Mouse (Mus musculus) lung, postnatal 14 days (tissue): ENCODE data around the gene Klk5.

ENCODE experiments used
- DNase-seq: peaks from one replicate; pipeline ENCODE4 v3.0.0; 2021

The Klk5 gene

DNA sequence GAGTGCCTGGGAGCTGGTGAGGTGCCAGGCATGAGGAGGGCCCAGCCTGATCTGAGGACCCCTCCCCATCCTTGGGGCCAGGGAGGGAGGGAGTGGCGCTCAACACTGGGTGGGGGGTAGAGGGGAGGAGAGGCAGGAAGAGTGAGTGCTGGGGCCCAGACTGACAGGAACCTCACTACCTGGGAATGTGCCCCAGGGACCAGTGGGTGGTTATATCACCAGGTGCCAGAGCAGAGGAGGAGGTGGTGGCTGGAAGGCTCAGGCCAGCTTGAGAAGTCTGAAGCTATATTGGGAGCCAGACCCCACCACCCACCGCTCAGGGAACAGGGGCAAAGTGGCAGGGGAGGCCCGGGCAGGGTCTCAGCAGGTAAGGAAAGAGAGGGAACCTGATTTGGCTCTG lies at the start of gene Klk5:
Klk5 (plus strand) TSS at position 271 of the 400 bp plus-strand sequence.
- DNase-seq: no peak

DNA sequence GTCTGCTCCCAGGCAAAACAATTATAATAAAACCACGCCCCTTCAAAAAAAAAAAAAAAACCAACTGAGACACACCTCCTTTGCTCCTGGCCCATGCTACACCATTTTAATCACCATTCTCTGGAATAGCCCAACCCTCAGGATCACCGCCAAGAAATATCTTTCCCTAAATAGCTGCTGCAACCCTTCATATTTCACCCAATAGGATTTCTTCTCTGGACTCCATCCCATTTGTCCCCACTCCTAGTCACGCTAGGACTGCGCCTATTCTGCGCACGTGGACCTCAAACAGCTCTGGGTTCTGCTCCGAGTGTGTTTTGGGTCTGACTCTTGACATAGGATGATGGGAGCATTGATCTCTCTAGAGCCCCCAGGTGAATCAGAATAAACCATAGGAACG lies 45.4 kb upstream of the Klk5 start:
- no peak for DNase-seq

DNA sequence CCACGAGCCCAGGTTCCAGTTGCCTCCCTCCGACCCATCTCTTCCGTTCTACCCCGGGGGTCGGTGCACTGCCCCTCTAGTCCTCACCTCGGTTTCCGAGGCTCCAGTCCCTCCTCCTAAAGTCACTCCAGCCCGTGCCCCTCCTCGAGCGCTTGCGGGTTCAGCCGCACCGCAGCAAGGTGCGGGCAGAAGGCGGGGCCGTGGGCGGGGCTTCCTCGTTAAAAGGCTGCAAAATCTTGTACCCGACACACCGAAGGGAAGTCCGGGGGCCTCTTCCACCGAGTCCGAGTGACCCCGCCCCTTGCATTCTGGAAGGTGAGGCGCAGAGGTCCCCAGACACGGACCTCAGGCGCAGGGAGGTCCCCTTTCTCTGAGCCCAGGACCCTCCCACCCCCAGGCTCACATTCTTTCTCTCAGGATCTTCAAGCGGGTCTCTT lies 44.4 kb upstream of the Klk5 start, which contains the start of gene Klk8:
Klk8 (plus strand) TSS at position 245 of the 437 bp plus-strand sequence.
- DNase-seq: peak; percentile 35

DNA sequence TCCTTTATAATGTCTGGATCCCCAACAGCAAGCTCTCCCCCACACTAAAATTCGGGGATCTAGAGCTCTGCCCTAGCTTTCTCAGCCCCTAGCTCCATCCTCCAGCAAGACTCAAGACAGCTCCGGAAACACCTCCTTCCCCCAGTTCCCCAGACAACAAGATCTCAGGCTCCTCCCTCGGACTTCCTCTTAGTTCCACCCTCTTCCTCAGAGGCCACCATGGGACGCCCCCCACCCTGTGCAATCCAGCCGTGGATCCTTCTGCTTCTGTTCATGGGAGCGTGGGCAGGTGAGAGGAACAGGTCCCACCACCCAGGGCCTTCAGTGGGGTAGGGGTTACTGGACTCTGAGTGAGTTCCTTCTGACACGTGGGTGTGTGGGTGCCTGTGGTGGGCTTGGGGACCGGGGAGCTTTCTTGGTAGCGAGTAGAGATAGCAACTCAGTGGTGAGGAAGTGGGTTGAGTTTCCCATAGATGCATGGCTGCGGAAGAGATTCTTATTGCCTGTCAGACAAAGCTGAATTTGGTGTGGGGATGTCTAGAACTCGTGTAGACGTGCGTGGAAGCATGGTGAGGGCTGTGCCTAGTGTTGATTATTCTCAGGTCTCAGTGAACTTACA lies 43.8 kb upstream of the Klk5 start:
- DNase-seq: peak; percentile 17

DNA sequence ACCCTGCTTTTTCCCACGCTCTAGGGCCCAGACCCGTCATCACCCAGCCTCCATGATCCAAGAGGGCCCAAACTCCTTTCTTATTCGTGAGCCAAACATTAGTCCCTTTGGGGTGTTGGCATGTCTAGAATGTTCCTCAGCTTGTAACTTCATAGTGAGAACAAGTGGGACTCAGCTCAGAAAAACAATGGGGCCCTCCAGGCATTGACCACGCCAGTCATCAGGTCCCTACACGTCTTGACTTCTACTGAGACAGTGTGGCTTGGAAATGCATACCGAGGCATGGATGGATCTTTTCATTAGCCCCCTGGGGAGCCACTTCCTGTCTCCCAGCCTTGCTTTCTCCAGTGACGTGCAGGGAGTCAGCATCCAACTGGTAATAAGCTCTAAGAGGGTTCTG lies 41.9 kb upstream of the Klk5 start:
- no peak for DNase-seq

DNA sequence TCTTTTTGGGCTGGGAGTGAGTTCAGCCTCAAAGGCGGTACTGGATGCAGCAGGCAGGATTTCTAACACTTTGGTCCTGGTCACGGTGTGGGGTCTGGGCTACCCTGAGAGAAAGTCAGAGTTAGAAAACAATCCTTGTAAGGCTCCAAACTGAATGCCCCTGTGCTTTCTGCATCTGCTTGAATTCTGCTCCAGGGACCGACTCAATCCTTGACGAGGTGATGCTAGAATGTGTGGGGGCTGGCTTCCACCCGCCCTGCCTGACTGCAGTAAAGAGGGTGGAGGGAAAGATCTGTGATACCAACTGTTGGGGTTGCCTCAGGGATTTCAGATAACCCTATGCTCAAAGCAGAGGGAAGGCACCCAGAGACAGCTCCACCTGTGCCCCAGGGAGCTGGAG lies 30.8 kb upstream of the Klk5 start, which contains the start of gene Klk7:
Klk7 (plus strand) TSS at position 301 of the 400 bp plus-strand sequence.
- no peak for DNase-seq

DNA sequence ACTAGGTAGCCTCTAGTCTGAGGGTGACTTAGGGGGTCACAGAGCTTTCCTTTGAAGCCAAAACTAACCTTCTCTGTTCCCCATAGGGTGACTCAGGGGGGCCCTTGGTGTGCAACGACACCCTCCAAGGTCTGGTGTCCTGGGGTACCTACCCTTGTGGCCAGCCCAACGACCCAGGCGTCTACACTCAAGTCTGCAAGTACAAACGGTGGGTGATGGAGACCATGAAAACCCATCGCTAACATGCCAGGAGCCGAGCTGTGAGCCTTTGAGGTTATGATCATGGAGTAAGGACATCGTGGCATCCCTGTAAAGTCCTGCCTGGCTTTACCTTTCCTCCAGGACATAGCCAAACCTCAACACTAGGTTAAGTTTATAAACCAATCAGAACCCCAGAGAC lies 26.6 kb upstream of the Klk5 start:
- DNase-seq: no peak

DNA sequence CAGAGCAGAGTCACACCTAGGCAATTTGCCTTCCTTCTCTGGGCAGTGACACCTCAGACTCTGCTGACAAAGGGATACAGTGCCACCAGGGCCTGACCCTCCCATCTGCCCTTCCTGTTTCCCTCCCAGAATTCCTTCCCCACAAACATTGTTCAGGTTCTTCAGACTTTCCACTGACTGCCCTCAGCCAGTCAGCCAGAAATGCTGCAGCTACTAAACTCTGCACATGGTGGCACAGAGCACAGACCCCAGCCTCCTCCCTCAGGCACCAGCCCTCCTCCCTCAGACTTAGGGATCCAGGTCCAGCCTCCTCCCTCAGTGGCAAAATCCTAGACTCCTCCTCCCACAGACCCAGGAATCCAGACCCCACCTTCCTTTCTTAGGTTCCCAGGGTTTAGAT lies 25.0 kb upstream of the Klk5 start:
- DNase-seq: no peak

DNA sequence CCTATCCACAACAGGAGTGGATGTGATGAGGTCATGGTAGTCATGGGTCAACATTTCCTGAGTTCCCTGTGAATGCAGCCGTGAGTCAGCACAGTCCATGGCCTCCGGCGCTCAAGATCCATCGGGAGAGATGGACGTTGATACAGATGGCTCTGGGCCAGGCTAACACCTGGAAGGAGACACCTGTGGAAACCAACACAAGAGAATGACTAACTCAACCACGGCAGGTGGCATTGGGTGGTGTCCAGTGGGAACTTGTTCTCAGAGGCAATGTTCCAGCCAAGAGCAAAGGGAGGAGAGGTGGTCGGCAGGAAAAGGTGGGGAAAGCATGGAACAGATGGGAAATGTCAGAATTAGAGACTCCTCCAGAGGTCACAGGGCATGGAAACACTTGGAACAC lies 20.2 kb upstream of the Klk5 start:
- DNase-seq: no peak

DNA sequence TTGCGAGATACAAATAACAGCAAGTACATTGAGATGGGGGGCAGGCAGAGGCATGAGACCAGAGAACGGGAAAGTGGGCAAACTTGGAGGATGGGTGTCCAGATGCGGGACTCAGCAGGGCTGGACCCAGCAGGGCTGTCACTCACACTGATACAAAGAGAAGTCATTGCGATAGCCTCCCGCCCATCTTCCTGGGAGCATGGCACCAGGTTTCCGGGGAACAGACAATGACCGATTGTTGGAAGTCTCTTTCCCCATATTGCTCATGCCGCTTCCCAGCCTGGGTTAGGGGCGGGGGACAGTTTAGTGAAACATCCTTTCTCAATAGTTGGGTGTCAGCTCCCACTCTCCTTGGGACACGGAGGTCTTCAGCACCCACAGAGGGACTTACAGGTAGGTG lies 17.6 kb upstream of the Klk5 start, which contains the start of gene Klk6:
Klk6 (plus strand) TSS at position 301 of the 400 bp plus-strand sequence.
- no peak for DNase-seq

DNA sequence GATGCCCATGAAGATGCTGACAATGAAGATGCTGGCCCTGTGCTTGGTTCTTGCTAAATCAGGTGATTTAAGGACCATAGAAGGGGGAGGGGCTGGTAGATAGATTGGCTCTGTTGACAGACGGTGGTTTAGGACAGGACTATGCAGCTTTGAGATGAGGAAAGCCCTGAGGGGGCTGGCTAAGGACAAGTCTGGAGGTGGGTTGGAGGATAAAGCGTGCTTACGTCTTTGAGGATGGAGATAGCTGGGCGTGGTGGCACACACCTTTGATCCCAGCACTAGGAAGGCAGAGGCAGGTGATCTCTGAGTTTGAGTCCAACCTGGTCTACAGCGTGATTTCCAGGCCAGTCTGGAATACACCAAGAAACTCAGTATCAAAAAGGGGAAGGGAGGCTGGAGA lies 15.7 kb upstream of the Klk5 start:
- DNase-seq: no peak

DNA sequence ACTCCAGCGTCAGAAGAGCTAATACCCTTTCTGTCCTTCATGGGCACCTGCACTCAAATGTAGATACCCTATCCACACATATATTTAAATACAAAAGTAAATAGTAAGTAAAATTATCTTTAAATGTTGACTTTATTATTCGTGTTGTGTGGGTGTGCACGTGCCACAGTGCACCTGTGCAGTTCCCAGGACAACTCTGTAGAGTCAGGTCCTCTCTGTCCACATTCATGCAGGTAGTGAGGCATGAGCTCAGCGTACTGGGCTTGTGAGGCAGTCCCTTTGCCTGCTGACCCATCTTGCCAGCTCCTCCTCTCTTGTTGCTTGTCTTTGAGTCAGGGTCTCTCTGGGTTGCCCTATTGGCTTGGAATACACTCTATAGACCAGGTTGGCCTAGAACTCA lies 14.1 kb upstream of the Klk5 start:
- no peak for DNase-seq

DNA sequence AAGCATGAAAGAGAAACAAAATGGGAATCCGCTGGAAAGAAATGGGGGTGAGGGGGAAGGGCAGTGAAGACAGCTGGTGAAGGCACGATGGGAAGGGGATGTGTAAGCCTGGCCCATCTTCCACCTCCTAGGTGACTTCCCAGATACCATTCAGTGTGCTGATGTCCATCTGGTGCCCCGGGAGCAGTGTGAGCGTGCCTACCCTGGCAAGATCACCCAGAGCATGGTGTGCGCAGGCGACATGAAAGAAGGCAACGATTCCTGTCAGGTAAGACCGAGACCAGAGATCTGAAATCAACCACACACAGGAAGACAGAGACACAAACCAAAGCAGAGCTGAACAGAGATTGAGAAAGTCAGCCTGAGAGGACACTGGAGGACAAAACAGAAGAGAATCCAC lies 12.8 kb upstream of the Klk5 start:
- no peak for DNase-seq

DNA sequence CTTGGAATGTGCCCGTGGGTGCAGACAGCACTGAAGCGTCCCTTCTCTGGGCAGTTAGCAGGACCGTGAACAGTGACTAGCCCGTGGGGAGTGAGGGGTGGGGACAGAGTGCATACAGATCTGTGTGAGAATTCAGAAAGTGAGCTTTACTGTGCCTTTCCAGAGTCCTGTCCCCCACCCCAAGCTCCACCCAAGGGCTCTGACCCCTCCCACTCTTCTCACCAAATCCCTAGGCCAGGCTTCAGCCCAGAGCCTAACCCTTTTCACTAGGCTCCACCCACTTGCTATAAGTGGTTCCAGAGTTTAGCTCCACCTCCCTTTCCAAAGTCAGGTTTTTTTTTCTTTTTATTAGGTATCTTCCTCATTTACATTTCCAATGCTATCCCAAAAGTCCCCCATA lies 2.0 kb downstream of the Klk5 start:
- DNase-seq: no peak

DNA sequence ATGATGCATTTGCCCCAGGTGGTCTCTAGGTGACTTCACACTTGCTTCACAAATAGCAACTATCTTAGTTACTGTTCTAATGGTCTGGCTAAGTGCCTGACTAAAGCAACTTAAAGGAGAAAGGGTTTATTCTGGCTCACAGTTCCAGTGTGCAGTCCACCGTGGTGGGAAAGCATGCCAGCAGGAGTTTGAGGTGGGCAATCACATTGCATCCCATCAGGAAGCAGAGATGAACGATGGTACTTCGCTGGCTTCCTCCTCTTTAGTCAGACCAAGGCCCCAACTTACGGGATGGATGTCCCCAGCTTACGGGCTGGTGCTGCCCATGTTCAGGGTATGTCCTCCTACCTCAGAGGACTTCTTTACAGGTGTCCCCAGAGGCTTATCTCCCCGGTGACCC lies 9.8 kb downstream of the Klk5 start:
- DNase-seq: no peak

DNA sequence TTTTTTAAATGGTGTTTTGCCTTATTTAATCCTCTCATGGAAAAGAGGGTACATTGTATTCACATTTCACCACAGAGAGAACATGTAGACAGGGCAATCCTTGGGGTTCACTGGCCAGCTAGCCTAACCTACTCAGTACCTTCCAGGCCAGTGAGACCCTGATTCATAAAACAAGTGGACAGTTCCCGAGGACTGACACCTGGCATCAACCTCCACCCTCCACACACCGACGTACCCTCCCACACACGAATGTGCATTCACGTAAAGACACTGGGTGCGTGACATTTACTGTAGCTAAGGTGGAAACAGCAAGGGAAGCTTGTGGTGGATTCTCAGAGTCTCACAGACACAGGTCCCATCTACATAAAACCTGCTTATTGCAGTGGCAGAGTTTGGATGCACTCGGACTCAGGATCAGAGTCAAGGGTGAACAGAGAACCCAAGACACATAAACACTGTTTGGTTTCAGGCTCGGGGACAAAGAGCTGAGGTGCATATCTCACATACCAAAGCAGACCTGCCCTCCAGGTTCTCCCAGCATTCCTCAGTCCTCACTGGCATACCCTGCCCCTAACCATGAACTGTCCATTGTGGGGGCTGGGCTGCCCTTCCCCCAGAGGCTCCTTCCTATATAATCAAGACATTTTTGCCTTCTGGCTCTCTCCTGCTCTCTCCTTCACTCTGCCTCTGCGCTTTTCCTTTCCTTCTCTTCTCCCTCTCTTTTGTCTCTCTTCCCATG lies 13.0 kb downstream of the Klk5 start:
- DNase-seq: no peak

DNA sequence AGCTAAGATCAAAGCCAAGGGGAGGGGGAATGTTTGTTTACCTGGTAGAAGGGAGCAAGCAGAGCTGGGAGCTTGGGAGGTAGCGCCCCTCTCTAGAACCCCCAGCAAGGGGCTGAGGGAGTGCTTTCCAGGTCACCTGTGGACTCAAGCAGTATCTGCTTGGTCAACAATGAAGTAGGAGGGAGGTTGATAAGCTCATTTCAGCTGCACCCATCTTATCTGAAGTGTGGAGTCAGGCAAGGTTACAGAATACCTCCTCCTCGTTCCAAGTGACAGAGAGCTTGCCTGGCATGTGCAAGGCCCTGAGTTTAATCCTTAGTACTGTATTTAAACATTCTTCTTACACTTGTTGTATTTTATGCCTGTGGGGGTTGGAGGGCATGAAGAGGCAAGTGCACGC lies 13.9 kb downstream of the Klk5 start:
- DNase-seq: no peak

DNA sequence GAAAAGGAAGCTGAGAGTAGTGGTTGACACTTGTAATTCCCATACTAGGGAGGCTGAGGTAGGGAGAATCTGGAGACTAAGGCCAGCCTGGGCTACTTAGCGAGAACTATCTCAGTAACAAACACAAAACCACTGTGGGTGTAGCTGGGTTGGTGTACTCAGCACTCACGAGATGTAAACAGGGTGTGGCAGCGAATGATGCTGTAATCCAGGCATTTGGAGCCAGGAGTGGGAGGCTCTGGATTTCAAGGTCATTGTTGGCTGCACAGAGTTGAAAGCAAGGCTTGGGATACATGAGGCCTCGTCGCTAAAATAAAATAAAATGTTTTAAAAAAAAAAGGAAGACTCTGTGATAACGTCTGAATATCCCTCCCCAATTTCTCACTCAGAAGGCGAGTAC lies 14.5 kb downstream of the Klk5 start:
- no peak for DNase-seq

DNA sequence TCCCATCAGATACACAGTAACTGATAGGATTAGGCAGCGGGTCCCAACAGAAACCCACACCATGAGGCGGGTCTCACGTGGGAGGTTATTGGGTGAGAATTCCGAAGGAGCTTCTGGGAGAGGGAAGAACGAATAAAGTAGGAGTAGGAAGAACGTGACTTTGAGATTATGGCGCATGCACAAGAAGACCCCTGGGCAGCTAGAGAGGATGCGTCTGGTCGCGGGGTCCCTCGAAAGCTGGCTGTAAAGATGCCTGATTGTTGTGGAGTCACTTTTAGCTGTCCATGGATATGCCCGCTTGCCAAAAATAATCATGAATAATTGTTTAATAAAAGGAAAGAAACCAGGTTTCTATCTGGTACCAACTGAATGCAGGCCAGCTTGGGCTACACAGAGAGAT lies 15.7 kb downstream of the Klk5 start:
- no peak for DNase-seq

DNA sequence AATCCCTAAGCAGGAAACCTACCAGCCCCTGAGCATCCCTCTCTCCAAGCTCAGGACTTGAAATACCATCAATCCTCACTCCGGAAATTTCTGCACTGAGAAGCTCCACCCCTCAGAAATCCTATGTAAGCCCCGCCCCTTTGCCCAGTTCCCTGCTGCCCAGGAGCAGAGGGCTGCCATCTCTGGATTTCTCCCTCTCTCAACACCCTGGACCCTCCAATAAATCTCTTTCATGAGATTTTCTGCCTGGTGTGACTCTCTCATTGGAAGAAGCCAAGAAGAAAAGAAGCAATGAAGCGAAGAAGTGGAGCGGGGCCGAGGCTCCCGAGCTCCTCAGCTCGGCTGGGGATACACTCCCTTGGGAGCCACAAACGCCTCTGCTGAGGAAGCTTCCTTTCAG lies 18.6 kb downstream of the Klk5 start:
- DNase-seq: no peak

DNA sequence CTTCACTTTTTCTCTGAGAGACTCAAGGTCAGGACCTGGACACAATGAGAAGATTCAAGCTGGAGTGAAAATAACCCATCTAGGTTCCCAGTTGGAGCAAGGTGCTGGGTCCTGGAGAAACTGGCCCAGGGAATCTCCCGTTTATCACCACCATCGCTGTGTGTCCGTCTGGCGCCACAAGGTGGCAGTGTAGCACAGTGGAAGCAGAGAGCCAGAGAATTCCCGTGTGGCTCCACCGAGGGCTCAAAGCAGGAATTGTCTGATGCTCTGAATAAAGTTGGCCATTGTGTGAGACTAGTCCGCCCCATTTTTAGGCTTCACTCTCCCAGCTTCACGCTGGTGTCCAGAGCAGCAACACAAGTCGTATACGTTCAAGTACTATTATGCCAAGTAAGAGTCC lies 31.5 kb downstream of the Klk5 start:
- peak; percentile 71 for DNase-seq

DNA sequence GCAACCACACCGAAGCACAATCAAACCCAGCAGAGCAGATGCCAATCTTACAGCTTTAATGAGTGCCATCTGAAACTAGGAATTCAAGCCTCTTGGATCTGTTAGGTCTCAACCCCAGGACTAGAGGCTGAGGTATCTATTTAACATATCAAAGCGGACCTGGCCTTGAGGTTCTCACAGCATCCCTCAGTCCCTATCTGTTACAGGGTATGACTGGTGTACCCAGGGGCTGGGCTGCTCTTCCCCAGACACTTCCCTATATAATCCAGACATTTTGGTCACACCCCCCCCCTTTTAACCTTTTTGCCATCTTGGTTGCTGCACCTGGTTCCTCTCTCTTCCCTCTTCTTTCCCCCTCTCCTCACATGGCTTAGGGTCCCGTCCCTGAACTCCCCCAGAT lies 31.9 kb downstream of the Klk5 start:
- DNase-seq: no peak

DNA sequence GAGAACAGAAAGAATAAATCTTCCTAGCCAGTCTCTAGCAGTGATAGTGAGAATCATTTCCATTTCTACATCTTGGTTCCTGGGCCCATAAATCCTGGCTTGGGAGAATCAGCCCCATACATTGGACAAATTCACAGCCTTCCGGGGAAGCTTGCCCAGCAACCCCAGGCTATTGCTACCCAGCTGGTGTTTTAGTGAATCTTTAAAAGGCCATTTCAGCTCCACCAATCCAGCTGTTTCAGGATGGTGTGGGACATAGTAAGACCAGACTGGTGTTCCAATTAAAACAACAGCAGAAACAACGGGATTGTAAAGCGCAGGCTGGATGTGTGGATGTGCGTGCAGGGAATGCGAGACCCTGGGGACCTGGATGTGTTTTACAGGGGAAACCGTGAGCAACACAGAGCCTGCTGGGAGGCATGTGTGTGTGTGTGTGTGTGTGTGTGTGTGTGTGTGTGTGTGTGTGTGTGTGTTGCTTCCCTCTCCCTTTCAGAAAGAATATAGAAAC lies 33.2 kb downstream of the Klk5 start:
- DNase-seq: no peak

DNA sequence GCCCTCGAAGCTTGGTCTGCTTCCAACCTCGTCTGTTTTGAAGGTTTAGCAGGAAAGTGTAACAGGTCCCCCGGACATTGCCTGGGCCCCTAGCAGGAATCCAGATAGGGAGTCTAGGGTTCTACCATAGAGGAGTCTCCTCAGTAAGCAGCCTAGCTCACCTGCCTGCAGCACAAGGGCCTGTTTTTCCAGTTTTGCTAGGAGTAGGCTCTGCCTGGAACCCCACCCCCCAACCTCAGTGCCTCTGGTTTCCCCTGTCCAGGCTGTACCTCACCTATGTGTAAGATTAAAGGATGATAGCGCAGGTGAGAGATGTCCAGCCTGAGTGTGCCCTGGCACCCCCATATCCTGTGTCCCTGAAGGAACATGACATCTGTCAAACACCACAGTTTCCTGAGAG lies 34.7 kb downstream of the Klk5 start:
- DNase-seq: no peak

DNA sequence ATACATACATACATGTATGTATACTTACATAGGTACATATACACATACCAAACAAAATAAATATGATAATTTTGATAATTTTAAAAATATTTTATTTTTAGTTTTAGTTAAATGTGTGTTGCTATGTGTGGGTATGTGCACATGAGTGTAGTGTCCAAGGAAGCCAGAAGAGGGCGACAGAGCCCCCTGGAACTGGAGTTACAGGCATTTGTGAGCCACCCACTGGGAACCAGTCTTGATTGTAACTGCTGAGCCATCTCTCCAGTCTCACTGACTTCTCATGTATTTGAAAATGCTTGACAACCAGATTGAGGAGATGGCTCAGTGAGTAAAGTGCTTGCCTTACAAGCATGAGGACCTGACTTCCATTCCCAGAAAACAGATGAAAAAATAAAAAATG lies 36.5 kb downstream of the Klk5 start:
- no peak for DNase-seq
